32 mouse cellular contexts compared by ENCODE assay signal in genomic region chr17:51526881-51527280, GRCm38 (mm10).
DNase-seq lines count a peak whose midpoint lies in the region; ATAC-seq and TF ChIP-seq lines count a peak whose summit lies in the region.
"Had no signal": no experiment of that assay in that cellular context is flagged by ENCODE, and none has a peak within 500 bp of the region (broad histone marks: within the 10 kb centered on the region; RNA-seq: fewer than 3 reads in every experiment).

No protein-coding gene starts in this region.

- DNase-seq in heart, adult 11 months = peak; percentile 59
- no peak for DNase-seq in heart, postnatal 36 days
- peak; percentile 9 for DNase-seq in midbrain, embryonic 14.5 days
- no peak for DNase-seq in midbrain, embryonic 10.5 days (ENCODE audit: low spot score)
- peak; percentile 24 for DNase-seq in brain, embryonic 14.5 days (ENCODE audit: low read depth)
- no peak for DNase-seq in layer of hippocampus, adult 11-12 months (ENCODE audit: low spot score)
- DNase-seq: adrenal gland, adult 2 months; adrenal gland, postnatal 14 days; B cell, adult 2 months; cerebellum, adult 11-12 months; cerebellum, adult 8-10 months; cerebellum, postnatal 10 days; cerebellum, postnatal 36 days; embryo, embryonic 11 days; gastrocnemius, adult 2 months; gastrocnemius, postnatal 14 days; heart, adult 18-20 months; heart, postnatal 10 days; heart, postnatal 4 days had no signal

- no peaks in the 10 kb centered on the region for H3K27me3 ChIP-seq in midbrain, embryonic 14.5 days (ENCODE audit: control insufficient read depth, insufficient read depth, low read length)
- H3K27me3 ChIP-seq in midbrain, embryonic 10.5 days (ENCODE audit: low read depth, poor library complexity, severe bottlenecking) = no peaks in the 10 kb centered on the region
- no peaks in the 10 kb centered on the region for H3K27me3 ChIP-seq in neural tube, embryonic 14.5 days (ENCODE audit: control insufficient read depth, insufficient read depth, low read length)
- no peaks in the 10 kb centered on the region for H3K27me3 ChIP-seq in neural tube, embryonic 15.5 days (replicated peaks)
- H3K27me3 ChIP-seq: CH12.LX; forebrain, embryonic 13.5 days; heart, embryonic 12.5 days; heart, embryonic 15.5 days; hindbrain, embryonic 13.5 days had no signal

- no peak overlapping the region for H3K4me3 ChIP-seq in midbrain, embryonic 14.5 days (replicated peaks; ENCODE audit: low read depth, low read length)
- H3K4me3 ChIP-seq in midbrain, embryonic 10.5 days = no peak overlapping the region
- H3K4me3 ChIP-seq in neural tube, embryonic 14.5 days (ENCODE audit: low read depth, low read length) = no peak overlapping the region
- H3K4me3 ChIP-seq in neural tube, embryonic 15.5 days (replicated peaks) = no peak overlapping the region
- H3K4me3 ChIP-seq: embryonic facial prominence, embryonic 10.5 days; embryonic facial prominence, embryonic 13.5 days; erythroblast, embryonic 14.5 days; forebrain, embryonic 13.5 days; gastrocnemius, adult 2 months; heart, embryonic 12.5 days; heart, embryonic 15.5 days; hindbrain, embryonic 13.5 days had no signal

- intact Hi-C loops in heart, postnatal 36 days (cut with DNase I) = no loop called here

- H3K9ac ChIP-seq in midbrain, embryonic 14.5 days (replicated peaks; ENCODE audit: low read length) = no peak overlapping the region
- no peak overlapping the region for H3K9ac ChIP-seq in neural tube, embryonic 14.5 days (replicated peaks; ENCODE audit: low read depth, low read length)
- H3K9ac ChIP-seq in neural tube, embryonic 15.5 days (replicated peaks) = no peak overlapping the region
- H3K9ac ChIP-seq: embryonic facial prominence, embryonic 13.5 days; forebrain, embryonic 13.5 days; heart, embryonic 12.5 days; heart, embryonic 15.5 days; hindbrain, embryonic 13.5 days had no signal

- H3K4me2 ChIP-seq in midbrain, embryonic 14.5 days (ENCODE audit: low read length) = no peak overlapping the region
- H3K4me2 ChIP-seq in neural tube, embryonic 14.5 days (ENCODE audit: low read depth, low read length) = no peak overlapping the region
- H3K4me2 ChIP-seq in neural tube, embryonic 15.5 days = no peak overlapping the region
- H3K4me2 ChIP-seq: embryonic facial prominence, embryonic 13.5 days; forebrain, embryonic 13.5 days; heart, embryonic 12.5 days; heart, embryonic 15.5 days; hindbrain, embryonic 13.5 days had no signal

- 65% methylated on average over 7 of the region's 7 CpGs for WGBS in midbrain, embryonic 14.5 days
- 82% methylated on average over 7 of the region's 7 CpGs for WGBS in midbrain, embryonic 10.5 days
- WGBS in neural tube, embryonic 14.5 days = 72% methylated on average over 7 of the region's 7 CpGs
- 59% methylated on average over 7 of the region's 7 CpGs for WGBS in neural tube, embryonic 15.5 days

- no peak for TF ChIP-seq POLR2A in brain, embryonic 14.5 days (IDR thresholded peaks at IDR 0.05; ENCODE audit: borderline replicate concordance, extremely low read depth, insufficient read depth, insufficient read length, poor library complexity, severe bottlenecking)

- ATAC-seq in midbrain, embryonic 14.5 days (ENCODE audit: low FRiP score, low TSS enrichment) = no peak
- ATAC-seq in neural tube, embryonic 14.5 days (ENCODE audit: low read depth) = peak; percentile 34; the same call in 1 of the 2 replicates
- no peak for ATAC-seq in neural tube, embryonic 15.5 days (ENCODE audit: low FRiP score)
- ATAC-seq: forebrain, embryonic 16.5 days; hindbrain, embryonic 16.5 days had no signal

- no peaks in the 10 kb centered on the region for H3K9me3 ChIP-seq in midbrain, embryonic 14.5 days (ENCODE audit: control insufficient read depth, low read length)
- H3K9me3 ChIP-seq in midbrain, embryonic 10.5 days (replicated peaks) = no peaks in the 10 kb centered on the region
- no peaks in the 10 kb centered on the region for H3K9me3 ChIP-seq in neural tube, embryonic 14.5 days (ENCODE audit: control insufficient read depth, low read length)
- H3K9me3 ChIP-seq in neural tube, embryonic 15.5 days (replicated peaks) = no peaks in the 10 kb centered on the region
- H3K9me3 ChIP-seq: embryonic facial prominence, embryonic 10.5 days; embryonic facial prominence, embryonic 13.5 days; heart, embryonic 12.5 days; heart, embryonic 15.5 days; hindbrain, embryonic 13.5 days had no signal

- no peaks in the 10 kb centered on the region for H3K36me3 ChIP-seq in midbrain, embryonic 14.5 days (ENCODE audit: control insufficient read depth, insufficient read depth, low read length)
- H3K36me3 ChIP-seq in midbrain, embryonic 10.5 days = no peaks in the 10 kb centered on the region
- no peaks in the 10 kb centered on the region for H3K36me3 ChIP-seq in neural tube, embryonic 14.5 days (ENCODE audit: control insufficient read depth, insufficient read depth, low read length)
- H3K36me3 ChIP-seq in neural tube, embryonic 15.5 days = no peaks in the 10 kb centered on the region
- H3K36me3 ChIP-seq: embryonic facial prominence, embryonic 10.5 days; embryonic facial prominence, embryonic 13.5 days; G1E; heart, embryonic 12.5 days; heart, embryonic 15.5 days; hindbrain, embryonic 13.5 days had no signal

- H3K27ac ChIP-seq in midbrain, embryonic 14.5 days (replicated peaks; ENCODE audit: low read depth, low read length) = no peak overlapping the region
- no peak overlapping the region for H3K27ac ChIP-seq in midbrain, embryonic 10.5 days (replicated peaks)
- H3K27ac ChIP-seq in neural tube, embryonic 14.5 days (ENCODE audit: low read depth, low read length) = no peak overlapping the region
- no peak overlapping the region for H3K27ac ChIP-seq in neural tube, embryonic 15.5 days (replicated peaks)
- H3K27ac ChIP-seq: embryonic facial prominence, embryonic 10.5 days; embryonic facial prominence, embryonic 13.5 days; forebrain, embryonic 13.5 days; gastrocnemius, adult 2 months; heart, embryonic 15.5 days; hindbrain, embryonic 13.5 days had no signal

- no peak for TF ChIP-seq CTCF in brain, embryonic 14.5 days (IDR thresholded peaks at IDR 0.05; ENCODE audit: borderline replicate concordance, extremely low read depth, insufficient read depth, insufficient read length)

- no peaks in the 10 kb centered on the region for H3K4me1 ChIP-seq in midbrain, embryonic 14.5 days (ENCODE audit: control insufficient read depth, insufficient read depth, low read length)
- H3K4me1 ChIP-seq in midbrain, embryonic 10.5 days = peaks cover 5% of the 10 kb centered on the region; the same call in 1 of the 2 replicates
- H3K4me1 ChIP-seq in neural tube, embryonic 14.5 days (ENCODE audit: control insufficient read depth, insufficient read depth, low read length) = no peaks in the 10 kb centered on the region
- H3K4me1 ChIP-seq in neural tube, embryonic 15.5 days = 0 out of 2 replicates have a peak, but pooled peaks cover 8% of the 10 kb centered on the region
- H3K4me1 ChIP-seq: heart, embryonic 12.5 days; heart, embryonic 15.5 days had no signal

Comparison
In these comparisons a context has a peak if more than half of its experiments do, and no peak if none do; other contexts are left out.
1. DNase-seq: peak in heart, adult 11 months (single experiment), midbrain, embryonic 14.5 days (single experiment) and brain, embryonic 14.5 days (single experiment); none in heart, postnatal 36 days (0 of 2), midbrain, embryonic 10.5 days (single experiment) and layer of hippocampus, adult 11-12 months (single experiment).